ENCODE assay signal across 17 mouse cellular contexts in genomic region chr11:87768745-87769144, GRCm38 (mm10). TPM values are rescaled to one million over a fixed set of nuclear protein-coding genes. Genes with fewer than 3 reads are reported as not detected.
"Had no signal": no experiment of that assay in that cellular context is flagged by ENCODE, and none has a peak within 500 bp of the region (broad histone marks: within the 10 kb centered on the region; RNA-seq: fewer than 3 reads in every experiment).

No protein-coding gene starts in this region.

- H3K9ac ChIP-seq: limb, embryonic 15.5 days; liver, embryonic 15.5 days; lung, embryonic 14.5 days; midbrain, embryonic 13.5 days; midbrain, embryonic 15.5 days; neural tube, embryonic 13.5 days; neural tube, embryonic 15.5 days had no signal

- H3K36me3 ChIP-seq: limb, embryonic 15.5 days; liver, embryonic 15.5 days had no signal

- ATAC-seq: midbrain, embryonic 13.5 days; midbrain, embryonic 15.5 days had no signal

- H3K27me3 ChIP-seq: midbrain, embryonic 15.5 days had no signal

- H3K9me3 ChIP-seq: limb, embryonic 15.5 days; liver, embryonic 15.5 days; midbrain, embryonic 13.5 days; midbrain, embryonic 15.5 days; neural tube, embryonic 13.5 days; neural tube, embryonic 15.5 days had no signal

- H3K4me3 ChIP-seq: limb, embryonic 15.5 days; liver, embryonic 15.5 days; midbrain, embryonic 13.5 days; midbrain, embryonic 15.5 days; neural tube, embryonic 13.5 days; neural tube, embryonic 15.5 days had no signal

- H3K4me2 ChIP-seq: limb, embryonic 15.5 days; liver, embryonic 15.5 days; lung, embryonic 14.5 days; midbrain, embryonic 11.5 days; midbrain, embryonic 13.5 days; midbrain, embryonic 15.5 days; neural tube, embryonic 13.5 days; neural tube, embryonic 15.5 days had no signal

- H3K27ac ChIP-seq: limb, embryonic 15.5 days; liver, embryonic 15.5 days; midbrain, embryonic 13.5 days; midbrain, embryonic 15.5 days; neural tube, embryonic 13.5 days; neural tube, embryonic 15.5 days had no signal

- DNase-seq: lung, adult 18-20 months; lung, embryonic 14.5 days; lung, postnatal 10 days; lung, postnatal 4 days; right cerebral cortex, postnatal 14 days; thymus, adult 18-20 months; thymus, postnatal 14 days; thymus, postnatal 36 days had no signal

RNA-seq across cellular contexts. Expression of gene Mpo, which starts 24.6 kb away (rescaled TPM):
- polyA plus RNA-seq: midbrain, postnatal 0 days had no signal

RNA-seq across cellular contexts. Expression of gene Lpo, which starts 59.3 kb away (rescaled TPM):
- polyA plus RNA-seq: lung, embryonic 14.5 days; lung, embryonic 16.5 days had no signal
